Mouse (Mus musculus): ENCODE results near the gene Fahd2a.
A peak's percentile ranks its signal among the peaks of the same experiment; 100 is the strongest.

Gene Fahd2a

DNA sequence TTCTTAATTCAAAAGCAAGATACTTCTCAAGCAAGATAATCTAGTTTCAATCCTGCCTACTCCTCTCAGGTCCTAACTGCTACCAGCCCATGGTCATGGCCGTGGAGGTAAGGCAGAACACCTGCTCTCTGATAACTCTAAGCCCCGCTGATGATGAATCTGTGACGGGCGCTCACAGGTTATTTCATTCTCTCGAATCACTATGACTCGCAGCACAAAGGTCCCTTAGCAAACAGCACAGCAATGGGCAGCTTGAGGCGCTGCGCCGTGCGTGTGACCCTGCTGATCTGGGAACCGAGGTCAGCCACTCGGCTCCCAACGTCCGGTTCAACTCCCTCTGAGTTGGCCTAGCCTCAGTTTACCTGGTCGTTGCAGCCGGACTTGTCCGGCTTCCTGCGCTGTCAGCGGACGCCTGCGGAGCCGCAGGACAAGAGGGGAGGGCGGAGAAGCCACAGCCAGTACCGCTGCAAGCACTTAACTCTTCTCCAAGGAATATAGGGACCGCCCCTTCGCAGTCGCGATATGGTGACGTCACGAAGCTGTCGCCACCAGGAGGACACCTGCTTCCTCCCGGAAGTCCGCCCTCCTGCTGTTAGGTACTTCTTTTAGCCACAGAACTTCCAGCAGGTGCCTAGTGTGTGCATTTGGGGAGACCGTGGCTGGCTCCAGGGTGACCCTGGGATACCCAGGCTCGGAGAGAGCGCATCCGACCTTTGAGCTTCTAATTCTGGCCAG is at the start of gene Fahd2a:
Fahd2a (minus strand) TSS at position 511 of the 735 bp plus-strand sequence.
- DNase-seq (ENCODE audit: extremely low read depth, low read depth) = peak; percentile 89

DNA sequence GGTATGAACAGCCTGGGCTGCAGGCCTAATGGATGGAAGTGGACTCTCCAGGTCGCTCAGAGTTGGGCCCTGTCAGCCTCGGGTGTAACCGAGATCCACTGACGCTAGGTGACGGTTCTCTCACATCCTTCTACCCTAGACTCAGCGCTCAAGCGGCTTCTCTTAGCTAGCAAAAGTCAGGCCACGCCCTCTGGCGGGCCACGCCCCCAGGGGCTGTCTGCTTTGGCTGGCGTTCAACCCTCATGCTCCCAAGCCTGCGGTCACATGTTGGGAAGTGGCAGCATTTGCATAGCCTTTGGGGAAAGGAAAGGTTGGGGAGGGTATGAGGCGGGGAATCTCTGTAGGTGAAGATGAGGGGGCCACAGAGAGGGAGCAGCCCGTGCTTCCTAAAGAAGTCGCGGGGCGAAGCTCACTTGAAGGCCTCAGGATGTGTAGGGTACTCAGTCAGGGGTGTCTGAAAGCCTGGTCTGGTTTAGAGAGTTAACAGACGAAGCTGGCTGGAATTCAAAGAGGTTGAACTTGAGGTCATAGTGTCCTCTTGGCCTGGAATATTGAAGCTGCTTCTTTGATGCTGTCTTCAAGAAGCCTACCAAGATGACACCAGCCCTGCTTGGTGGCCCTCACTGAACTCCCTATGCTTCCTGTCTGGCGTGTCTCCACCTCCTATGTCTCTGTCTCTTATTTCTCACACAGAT is 40.3 kb upstream of the Fahd2a start:
- DNase-seq (ENCODE audit: extremely low read depth, low read depth) = no peak

DNA sequence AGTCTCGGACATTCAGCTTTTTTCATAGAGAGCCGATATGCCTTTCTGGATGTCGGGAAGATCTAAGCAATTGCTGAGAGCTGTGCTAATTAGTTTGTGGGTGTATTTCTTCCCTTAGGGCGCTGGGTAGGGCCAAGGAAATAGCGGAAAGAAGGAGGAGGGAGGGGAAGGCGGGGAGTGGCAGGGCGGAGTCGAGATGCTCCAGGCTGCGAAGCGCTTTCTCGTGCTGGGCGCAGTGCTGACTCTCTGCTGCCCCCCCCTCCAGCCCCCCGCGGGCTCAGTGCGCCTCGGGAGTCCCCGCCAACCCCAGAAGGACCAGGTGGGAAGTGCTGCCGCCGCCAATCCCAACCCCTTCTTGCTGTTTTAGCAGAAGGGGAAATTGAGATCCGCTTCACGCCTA is 38.6 kb upstream of the Fahd2a start:
- DNase-seq (ENCODE audit: extremely low read depth, low read depth) = peak; percentile 40

DNA sequence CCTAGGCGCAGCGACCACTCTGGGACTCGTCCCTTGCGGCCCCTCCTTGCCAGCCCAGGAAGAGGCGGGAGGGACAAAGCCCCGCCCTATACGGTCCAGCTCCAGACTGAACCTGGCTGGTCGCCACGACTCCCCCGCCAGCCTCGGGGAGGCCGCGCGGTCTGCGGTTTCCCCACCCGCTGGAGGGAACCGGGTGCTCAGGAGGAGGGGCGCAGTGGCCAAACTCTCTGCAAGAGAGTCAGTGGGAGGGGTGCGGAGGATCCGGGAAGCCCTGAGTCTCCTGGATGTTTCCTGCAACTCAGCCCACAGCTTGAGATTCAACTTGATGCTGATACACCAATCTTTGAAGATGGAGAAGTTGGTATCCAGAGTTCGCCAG is 38.2 kb upstream of the Fahd2a start:
- DNase-seq (ENCODE audit: extremely low read depth, low read depth) = peak; percentile 60

DNA sequence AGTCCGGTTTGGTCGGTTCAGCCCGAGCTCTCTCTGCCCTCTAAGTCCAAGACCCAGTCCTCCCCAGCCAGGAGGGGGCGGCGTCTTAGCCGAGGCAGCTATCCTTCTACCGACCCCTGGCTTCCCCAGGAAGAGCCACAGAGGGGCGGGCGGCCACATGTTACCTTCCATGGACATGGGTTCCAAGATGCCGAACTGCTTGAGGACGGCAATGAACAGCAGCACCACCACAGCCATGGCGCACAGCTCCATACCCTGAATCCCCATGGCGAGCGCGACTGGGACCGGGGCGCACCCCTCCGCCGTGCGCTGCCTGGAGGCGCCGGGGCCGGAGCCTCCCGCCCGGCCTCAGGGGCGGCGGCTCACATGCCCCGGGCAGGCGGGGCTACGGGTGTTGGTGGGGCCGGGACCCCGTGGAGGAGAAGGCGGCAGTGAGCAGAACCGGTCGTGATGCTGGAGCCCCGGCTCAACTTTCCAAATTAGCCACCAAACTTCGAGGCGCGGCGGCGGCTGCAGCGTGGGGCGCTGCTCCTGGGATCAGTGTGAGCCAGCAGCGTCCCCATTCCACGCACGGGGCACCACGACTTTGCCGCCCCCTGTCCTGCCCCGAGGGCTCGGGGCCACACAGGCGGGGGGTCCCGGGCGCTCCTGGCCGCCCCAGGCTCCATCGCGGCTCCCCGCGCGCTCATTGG is 37.6 kb upstream of the Fahd2a start:
- DNase-seq (ENCODE audit: extremely low read depth, low read depth) = no peak

DNA sequence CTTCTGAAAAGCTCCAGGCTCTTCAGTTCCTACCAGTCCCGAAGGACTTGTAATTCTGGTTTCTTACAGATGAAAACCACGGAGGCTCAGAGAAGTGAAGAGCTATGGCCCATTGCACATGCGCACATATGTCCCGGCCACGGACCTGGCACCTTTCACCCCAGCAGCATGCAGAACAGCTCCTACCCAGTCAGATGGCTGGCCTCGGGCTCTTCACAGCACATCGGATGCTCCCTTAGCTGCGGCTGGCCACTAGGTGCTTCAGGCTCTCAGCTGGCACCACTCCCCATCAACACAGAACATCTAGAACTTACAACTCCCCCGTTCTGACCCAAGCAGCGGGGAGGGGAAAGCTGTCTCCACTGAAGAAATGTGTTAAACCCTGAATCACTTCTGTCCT is 35.4 kb upstream of the Fahd2a start:
- DNase-seq (ENCODE audit: extremely low read depth, low read depth) = no peak

DNA sequence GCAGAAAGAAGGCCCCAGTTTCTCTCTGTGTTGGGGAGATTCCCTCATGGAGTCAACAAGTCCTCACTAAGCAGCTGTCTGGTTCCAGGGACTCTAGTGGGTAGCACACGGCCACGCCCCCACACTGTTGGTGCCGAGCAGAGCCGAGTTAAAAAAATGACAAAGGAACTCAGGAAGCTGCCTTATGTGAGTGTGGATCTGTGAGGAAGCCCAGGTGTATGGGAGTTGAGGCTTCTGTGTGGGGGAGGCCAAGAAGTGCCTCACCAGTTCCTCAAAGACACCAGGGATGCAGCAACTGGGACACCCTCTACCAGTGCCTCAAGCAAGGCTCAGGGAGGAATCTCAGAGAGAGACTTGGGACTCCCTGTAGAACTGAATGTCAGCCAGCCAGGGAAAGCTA is 34.8 kb upstream of the Fahd2a start:
- DNase-seq (ENCODE audit: extremely low read depth, low read depth) = no peak

DNA sequence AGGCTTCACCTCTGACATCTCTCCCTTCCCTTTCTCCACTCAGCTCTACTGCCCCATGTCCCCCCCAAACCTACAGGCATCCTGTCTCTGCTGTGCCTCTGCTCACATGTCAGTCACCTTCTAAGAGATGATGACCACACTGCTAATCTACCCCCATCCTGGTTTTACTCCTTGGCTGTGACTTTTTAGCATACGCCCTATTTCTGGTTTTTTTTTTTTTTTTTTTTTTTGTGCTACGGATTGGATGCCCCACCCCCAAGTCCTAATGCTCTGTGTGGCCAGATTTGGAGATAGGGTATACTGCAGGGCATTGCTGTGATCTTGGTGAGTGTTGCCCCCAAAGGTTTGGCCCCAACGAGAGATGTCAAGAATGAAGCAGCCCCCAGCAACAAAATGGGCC is 27.9 kb upstream of the Fahd2a start:
- DNase-seq (ENCODE audit: extremely low read depth, low read depth) = no peak

DNA sequence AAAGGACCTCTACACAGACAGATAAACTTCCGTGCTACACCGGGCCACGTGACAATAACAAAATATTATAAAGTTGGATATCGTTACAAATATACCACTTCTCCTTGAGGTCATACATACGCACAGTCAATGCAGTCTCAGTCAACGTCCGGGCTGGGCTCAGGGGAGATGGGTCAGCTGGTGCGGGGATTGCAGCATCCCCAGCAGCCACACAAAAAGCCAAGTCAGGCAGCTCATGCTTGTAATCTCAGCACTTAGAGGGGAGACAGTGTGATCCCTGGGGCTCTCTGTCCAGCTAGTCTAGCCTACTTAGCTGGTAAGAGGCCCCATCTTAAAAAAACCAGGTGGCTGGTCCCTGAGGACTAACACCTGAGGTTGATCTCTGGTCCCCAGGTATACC is 26.9 kb upstream of the Fahd2a start:
- DNase-seq (ENCODE audit: extremely low read depth, low read depth) = no peak

DNA sequence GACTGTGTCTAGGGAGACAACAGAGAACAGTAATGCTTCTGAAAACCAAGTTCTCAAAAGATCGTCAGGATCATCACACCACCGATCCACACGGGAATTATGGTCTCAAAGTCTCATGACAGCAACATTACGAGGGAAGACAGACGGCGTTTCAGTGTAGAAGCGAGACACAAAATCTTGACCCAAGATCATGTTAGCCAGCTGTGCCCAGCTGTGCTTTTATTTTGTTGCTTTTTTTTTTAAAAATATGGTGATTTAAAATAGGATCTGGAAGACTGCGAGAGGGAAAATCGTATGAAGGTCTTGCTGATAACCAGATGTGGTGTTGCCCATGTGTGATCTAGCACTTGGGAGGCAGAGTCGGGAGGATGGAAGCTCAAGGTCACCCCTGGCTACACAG is 26.3 kb upstream of the Fahd2a start:
- DNase-seq (ENCODE audit: extremely low read depth, low read depth) = no peak

DNA sequence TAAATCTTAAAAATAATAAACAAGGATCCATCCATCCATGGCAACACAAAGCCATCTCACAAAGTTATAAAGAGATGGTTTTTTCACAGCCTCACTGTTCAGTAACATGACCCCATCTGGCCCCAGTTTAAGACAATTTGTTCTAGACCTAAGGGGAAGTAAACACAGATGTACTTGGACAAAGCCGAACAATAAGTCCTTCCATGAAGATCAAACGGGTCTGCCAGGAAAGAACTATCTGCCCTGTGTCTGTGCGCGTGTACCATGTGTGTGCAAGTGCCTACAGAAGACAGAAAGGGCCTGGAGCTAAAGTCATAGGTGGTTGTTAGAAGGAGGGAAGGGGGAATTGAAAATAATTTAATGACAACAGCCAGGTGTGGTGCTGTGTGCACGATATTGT is 25.8 kb upstream of the Fahd2a start:
- DNase-seq (ENCODE audit: extremely low read depth, low read depth) = no peak

DNA sequence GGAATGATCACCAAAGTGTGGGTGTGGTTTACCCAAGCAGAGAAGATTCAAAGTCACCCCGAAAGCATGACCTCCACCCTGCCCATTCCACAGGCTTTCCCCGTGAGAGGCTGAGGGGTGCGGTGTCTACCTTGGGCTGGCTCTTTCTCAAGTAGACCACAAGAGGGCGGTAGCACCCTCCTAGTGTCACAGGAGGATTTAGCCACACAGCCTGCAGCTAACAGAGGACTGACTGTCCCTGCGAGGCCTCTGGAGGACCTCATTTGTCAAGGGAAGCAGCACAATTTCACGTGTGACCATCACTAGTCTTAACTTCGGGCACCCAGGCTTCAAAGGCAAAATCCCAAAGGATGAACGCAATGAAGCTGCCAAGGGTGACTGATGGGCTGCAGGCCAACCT is 17.9 kb upstream of the Fahd2a start:
- no peak for DNase-seq (ENCODE audit: extremely low read depth, low read depth)

DNA sequence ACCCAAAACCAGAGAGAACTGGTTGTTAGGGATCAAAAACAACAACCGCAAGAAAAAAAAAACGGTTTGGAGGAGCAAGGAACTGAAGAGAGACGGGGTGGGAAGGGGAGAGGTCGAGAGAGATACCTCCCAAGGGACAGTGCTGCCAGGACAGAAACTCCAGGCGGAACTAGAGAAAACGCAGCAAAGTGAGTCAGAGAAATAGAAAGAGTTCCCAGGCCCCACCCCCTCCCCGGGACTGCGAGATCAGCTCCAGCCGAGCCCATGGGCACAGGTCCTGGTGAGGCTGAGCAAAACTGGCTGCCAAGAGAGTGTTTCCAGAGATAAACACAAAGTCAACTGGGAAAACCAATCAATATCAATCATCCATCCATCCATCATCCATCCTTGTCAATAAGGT is 17.0 kb upstream of the Fahd2a start:
- no peak for DNase-seq (ENCODE audit: extremely low read depth, low read depth)

DNA sequence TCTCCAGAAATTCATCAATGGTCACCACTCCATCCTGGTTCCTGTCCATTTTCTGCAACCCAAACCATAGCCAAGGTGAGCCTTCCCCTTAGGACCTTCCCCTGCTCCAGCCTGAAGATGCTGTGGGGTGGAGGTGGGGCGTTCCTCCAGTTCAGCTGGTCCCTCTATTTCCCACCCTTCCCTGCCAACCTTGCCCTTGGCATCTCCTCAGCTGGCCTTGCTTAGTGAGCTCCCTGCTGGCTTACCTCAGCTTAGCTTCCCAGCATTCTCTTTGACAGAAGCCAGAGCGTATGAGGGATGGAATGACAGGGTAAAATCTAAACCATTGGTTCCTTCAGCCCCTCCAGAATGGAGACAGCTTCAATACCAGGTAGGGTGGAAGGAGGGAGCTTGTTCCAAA is 15.0 kb upstream of the Fahd2a start:
- DNase-seq (ENCODE audit: extremely low read depth, low read depth) = no peak

DNA sequence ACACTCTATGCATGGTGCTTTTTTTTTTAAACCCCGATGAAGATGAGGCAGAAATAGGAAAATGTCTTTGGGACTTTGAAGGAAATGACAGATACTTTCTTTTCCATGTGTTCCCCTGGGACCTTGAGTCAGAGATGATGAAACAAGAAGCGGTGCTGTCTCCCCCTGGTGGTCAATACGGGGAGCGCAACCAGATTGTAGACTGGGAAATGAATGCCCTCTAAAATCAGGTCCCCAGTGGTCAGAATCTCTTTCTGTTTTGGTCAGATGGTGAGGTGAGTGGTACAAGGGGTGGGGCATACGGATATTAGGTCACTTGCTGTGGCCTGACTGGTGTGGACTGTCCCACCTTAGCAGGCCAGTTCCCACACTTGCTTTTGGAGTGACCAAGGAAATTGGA is 9.4 kb upstream of the Fahd2a start:
- DNase-seq (ENCODE audit: extremely low read depth, low read depth) = peak; percentile 44

DNA sequence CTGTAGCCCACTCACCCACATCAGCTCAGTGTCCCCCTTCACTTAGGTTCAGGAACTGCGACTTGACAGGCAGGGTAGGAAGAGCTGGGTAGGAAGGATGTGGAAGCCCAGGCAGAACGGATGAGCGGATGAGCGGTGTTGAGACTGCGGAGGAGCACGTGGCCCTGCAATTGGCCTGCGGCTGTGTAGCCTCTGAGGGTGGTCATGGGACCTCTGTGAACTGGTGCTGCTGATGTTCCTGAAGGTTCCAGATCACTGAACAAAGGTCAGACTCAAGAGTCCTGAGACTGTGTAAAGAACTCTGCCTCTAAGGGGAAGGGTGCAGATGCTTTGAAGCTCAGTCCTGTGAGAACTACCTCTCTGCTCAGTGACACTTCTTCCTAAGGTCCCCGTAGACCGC is 8.8 kb upstream of the Fahd2a start:
- no peak for DNase-seq (ENCODE audit: extremely low read depth, low read depth)

DNA sequence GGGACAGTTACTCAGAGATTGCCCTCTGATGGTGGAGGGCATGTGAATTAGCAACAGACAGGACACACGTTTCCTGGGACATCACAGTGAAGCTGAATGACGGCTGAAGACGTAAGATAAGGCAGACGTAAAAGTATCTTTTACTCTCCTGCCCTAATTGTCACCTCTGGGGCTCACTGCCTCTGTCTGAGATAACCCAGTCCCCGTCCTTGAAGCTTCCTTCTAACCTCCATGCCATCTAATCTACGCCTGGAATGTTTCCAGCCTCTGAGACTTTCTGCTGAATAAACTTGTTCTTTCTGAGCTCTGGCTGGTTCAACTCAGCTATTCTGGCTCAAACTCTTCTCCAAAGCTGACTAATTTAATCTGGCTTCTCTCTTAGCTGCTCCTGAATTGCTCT is 7.4 kb upstream of the Fahd2a start:
- DNase-seq (ENCODE audit: extremely low read depth, low read depth) = peak; percentile 69

DNA sequence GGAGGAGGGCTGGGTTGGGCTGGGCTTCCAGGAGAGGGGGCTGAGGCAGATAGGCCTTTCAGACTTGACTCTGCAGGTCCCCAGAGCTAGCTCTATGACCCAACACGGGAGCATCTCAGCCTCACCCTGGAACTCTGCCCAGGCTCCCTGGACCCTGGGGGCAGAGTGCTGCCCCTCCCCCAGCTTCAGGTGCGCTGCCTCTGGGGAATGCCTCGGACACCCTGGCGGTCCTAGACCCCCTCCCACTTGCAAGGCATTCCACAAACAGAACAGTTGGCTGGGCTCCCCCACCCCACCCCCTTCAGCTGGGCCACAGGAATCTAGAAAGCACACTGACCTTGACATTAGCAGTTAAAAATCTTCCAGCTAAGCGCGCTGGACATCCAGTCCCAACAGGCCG is 5.3 kb upstream of the Fahd2a start:
- no peak for DNase-seq (ENCODE audit: extremely low read depth, low read depth)

DNA sequence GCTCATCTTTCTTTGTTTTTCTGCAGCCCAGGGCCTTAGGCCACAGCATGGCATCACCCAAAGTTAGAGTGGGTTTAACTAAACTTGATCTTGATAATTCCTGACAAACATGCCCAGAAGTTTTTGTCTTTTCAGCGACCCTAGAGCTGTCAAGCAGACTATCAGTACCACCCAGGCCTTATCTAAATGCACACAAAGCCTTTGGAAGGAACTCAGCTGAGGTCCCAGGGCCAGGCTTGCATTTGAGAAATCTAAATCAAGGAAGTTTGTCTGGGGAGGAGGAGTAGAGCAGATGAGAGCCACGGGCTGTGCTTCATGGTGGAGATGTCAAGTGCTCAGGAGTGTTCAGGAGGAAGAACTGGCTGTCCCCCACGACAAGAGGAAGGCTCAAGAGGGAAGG is 2.5 kb upstream of the Fahd2a start:
- no peak for DNase-seq (ENCODE audit: extremely low read depth, low read depth)

DNA sequence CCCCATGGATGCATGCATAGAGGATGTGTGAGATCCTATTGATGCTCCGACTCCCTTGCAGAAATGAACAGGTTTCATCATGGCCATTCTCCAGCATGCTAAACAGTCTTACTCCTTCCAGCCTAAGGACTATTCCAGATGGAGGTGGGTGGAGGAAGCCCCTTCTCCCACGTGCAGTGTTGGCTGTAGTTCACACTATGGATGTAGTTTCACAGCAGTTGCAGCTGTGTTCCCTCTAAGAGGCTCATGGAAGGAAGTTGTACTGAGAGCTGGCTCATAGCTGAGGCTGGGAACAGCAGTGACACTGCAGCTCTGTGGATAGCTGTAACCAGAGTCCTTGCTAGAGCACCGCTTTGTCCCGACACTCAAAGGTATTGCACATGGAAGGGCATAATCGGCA is 6.7 kb downstream of the Fahd2a start:
- DNase-seq (ENCODE audit: extremely low read depth, low read depth) = no peak

DNA sequence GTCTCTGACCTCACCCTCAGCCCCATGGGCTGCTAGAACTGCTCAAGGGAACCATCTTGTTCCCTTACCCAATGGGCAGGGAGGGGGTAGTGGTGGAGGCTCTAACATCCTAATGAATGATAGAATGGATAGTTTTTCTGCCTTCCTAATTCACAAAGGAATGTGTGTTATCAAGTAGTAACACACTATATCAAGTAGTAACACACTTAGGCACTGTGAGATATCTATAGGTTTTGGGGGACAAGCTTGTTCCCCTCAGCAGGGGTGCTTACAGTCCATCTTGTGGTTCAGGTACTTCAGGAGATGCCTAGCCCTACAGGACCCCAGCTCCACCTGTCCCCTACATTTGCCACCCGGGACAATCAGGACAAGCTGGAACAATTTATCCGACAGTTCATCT is 8.8 kb downstream of the Fahd2a start:
- no peak for DNase-seq (ENCODE audit: extremely low read depth, low read depth)

DNA sequence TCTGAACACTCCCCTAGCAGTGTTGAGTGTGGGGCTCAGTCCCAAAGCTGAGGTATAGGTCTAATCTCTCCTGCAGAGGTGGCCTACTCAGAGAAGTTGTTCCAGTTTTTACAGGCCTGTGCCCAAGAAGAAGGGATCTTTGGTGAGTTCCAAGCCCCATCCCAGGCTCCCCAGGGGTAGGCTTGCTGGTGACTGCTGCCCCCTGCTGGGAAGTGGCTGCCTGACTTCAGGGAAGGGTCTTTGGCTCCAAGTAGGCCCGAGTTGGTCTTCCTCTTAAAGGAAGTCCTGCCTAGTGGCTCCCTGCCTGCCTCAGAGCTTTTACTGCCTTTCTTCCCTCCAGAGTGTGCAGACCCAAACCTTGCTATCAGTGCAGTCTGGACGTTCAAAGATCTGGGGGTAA is 9.2 kb downstream of the Fahd2a start:
- no peak for DNase-seq (ENCODE audit: extremely low read depth, low read depth)
